Comparison of ENCODE assay signal across 17 mouse cellular contexts in the genomic region with DNA sequence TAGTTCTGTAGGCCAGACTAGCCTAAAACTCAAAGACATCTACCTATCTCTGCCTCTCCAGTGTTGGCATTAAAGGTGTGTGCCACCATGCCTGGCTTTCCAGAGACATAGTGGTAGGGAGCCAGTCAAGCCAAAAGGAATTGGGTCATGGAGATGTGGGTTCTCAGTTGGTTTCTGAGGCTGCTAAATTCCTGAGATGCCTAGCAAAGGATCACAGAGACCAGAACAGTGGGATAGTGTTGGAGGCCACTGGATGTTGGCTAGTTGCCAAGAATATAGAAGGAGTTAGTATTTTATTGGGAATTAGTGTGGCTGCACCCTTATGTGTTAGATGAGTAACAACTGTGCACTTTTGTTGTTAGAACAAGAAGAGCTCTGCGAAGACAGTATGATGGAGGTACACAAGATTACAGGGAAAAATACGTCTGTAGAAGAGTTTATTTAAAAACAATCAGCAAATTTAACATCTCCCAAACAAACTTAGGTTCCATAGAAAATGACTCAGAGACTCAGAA.
"Had no signal": no experiment of that assay in that cellular context is flagged by ENCODE, and none has a peak within 500 bp of the region (broad histone marks: within the 10 kb centered on the region; RNA-seq: fewer than 3 reads in every experiment).

No protein-coding gene starts in this region.

- H3K4me1 ChIP-seq: intestine, embryonic 15.5 days; limb, embryonic 15.5 days; liver, embryonic 13.5 days; midbrain, embryonic 10.5 days; neural tube, embryonic 15.5 days; stomach, embryonic 15.5 days had no signal

- H3K4me2 ChIP-seq: intestine, embryonic 15.5 days; limb, embryonic 15.5 days; liver, embryonic 13.5 days; neural tube, embryonic 15.5 days; stomach, embryonic 15.5 days had no signal

- ATAC-seq: intestine, embryonic 15.5 days; liver, postnatal 0 days had no signal

- H3K36me3 ChIP-seq: intestine, embryonic 15.5 days; limb, embryonic 15.5 days; liver, embryonic 13.5 days; midbrain, embryonic 10.5 days; neural tube, embryonic 15.5 days; stomach, embryonic 15.5 days had no signal

- H3K27ac ChIP-seq: intestine, embryonic 15.5 days; layer of hippocampus, adult 2 months; limb, embryonic 15.5 days; liver, embryonic 13.5 days; midbrain, embryonic 10.5 days; neural tube, embryonic 15.5 days; stomach, embryonic 15.5 days had no signal

- H3K4me3 ChIP-seq: intestine, embryonic 15.5 days; layer of hippocampus, adult 2 months; limb, embryonic 15.5 days; liver, embryonic 13.5 days; midbrain, embryonic 10.5 days; myocyte; neural tube, embryonic 15.5 days; stomach, embryonic 15.5 days had no signal

- H3K9ac ChIP-seq: intestine, embryonic 15.5 days; limb, embryonic 15.5 days; liver, embryonic 13.5 days; liver, postnatal 0 days; neural tube, embryonic 15.5 days; stomach, embryonic 15.5 days had no signal

- H3K9me3 ChIP-seq: intestine, embryonic 15.5 days; limb, embryonic 15.5 days; liver, embryonic 13.5 days; midbrain, embryonic 10.5 days; neural tube, embryonic 15.5 days; stomach, embryonic 15.5 days had no signal

- DNase-seq: kidney, adult 18-20 months; kidney, postnatal 10 days; kidney, postnatal 4 days; left cerebral cortex, postnatal 4 days; liver, embryonic 13.5 days; liver, postnatal 0 days; lung, postnatal 36 days; right cerebral cortex, postnatal 14 days; thymus, adult 2 months; thymus, postnatal 36 days had no signal

- H3K27me3 ChIP-seq: intestine, embryonic 15.5 days; limb, embryonic 15.5 days; liver, embryonic 13.5 days; neural tube, embryonic 15.5 days; stomach, embryonic 15.5 days had no signal
